Mouse (Mus musculus) hindbrain, embryonic 15.5 days (tissue): ENCODE measurements around the gene Dusp6. TPM values are rescaled to one million over a fixed set of nuclear protein-coding genes. Genes with fewer than 3 reads are reported as not detected.

Source experiments
- ATAC-seq: fragments of 200-750 bp; cut with Nextera tagmentation; 2 replicates; pipeline ENCODE4 v1.8.0; 2017; ENCODE audit warnings: low read depth, moderate number of reproducible peaks, moderate TSS enrichment; ENCODE audit not compliant: low FRiP score
- H3K27ac ChIP-seq: fragments of 300-500 bp; sonication (generic); replicated peaks from 2 replicates; pipeline ENCODE4 v1.5.1; 2015; ENCODE audit warnings: mild to moderate bottlenecking, inconsistent platforms
- H3K27me3 ChIP-seq: fragments of 300-500 bp; sonication (generic); 2 replicates; pipeline ENCODE4 v1.6.1; 2015; ENCODE audit warnings: control low read depth, inconsistent platforms
- H3K36me3 ChIP-seq: fragments of 300-500 bp; sonication (generic); 2 replicates; pipeline ENCODE4 v1.6.1; 2015; ENCODE audit warnings: control low read depth, inconsistent platforms
- H3K4me1 ChIP-seq: fragments of 300-500 bp; sonication (generic); replicated peaks from 2 replicates; pipeline ENCODE4 v1.6.1; 2015; ENCODE audit warnings: control low read depth, inconsistent platforms
- H3K4me2 ChIP-seq: fragments of 300-500 bp; sonication (generic); 2 replicates; pipeline ENCODE4 v1.6.1; 2015; ENCODE audit warnings: moderate library complexity, mild to moderate bottlenecking, inconsistent platforms
- H3K4me3 ChIP-seq: fragments of 300-500 bp; sonication (generic); 2 replicates; pipeline ENCODE4 v1.5.1; 2015; ENCODE audit warnings: mild to moderate bottlenecking, inconsistent platforms
- H3K9ac ChIP-seq: fragments of 300-500 bp; sonication (generic); 2 replicates; pipeline ENCODE4 v1.6.1; 2015; ENCODE audit warnings: inconsistent platforms
- H3K9me3 ChIP-seq: fragments of 300-500 bp; sonication (generic); 2 replicates; pipeline ENCODE4 v1.6.1; 2016; ENCODE audit warnings: control low read depth, inconsistent platforms
- WGBS: fragments of 180-500 bp; shearing (Covaris S2); methylation state at CpG from one replicate; pipeline ENCODE4 v1.1.7; 2015; 5-methylcytosine and 5-hydroxymethylcytosine counted together
- polyA plus RNA-seq: library from polyadenylated mRNA; unstranded; fragments of >200 nt; fragmentation: Nextera tagmentation; extraction: Ambion mirVana; gene quantifications from 2 replicates; pipeline ENCODE4 v1.2.1, GENCODE M21; 2015

Dusp6 gene
- polyA plus RNA-seq, 1 experiment from 2014 or later: 28.9 TPM

- ATAC-seq: no peak
- no peaks in the 10 kb centered on the region for H3K27me3 ChIP-seq
- no peak overlapping the region for H3K4me2 ChIP-seq
- no peak overlapping the region for H3K4me3 ChIP-seq
- no peak overlapping the region for H3K27ac ChIP-seq
- H3K9ac ChIP-seq: no peak overlapping the region
- H3K4me1 ChIP-seq: peaks cover 8% of the 10 kb centered on the region
- H3K9me3 ChIP-seq: no peaks in the 10 kb centered on the region
- H3K36me3 ChIP-seq: no peaks in the 10 kb centered on the region
- WGBS: 91% methylated on average over 10 of the region's 10 CpGs
Observed at GRCm38 (mm10) chr10:99255830-99256570, 7.0 kb upstream of the Dusp6 start.

DNA sequence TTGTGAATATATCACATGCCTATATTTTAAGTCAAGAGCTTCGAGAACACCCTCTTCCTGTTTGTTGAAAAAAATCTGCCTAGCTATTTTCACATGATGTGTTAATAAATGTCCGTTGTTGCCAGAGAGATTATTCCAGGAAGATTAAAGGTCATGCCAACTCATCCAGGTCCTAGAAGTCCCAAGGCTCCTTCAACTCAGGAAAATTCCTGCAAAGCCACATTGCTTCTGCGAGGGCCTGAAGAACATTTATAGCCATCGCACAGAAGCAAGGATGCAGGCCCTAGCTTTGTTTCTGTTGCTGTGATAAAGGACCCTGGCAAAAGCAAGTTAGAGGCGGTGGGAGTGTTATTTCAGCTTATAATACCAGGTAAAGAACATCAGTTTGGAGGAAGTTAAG, 5.5 kb upstream of the Dusp6 start:
- H3K4me1 ChIP-seq: peaks cover 12% of the 10 kb centered on the region
- no peaks in the 10 kb centered on the region for H3K36me3 ChIP-seq
- no peak overlapping the region for H3K9ac ChIP-seq
- ATAC-seq: no peak
- H3K9me3 ChIP-seq: no peaks in the 10 kb centered on the region
- 90% methylated on average over 5 of the region's 5 CpGs for WGBS
- H3K27me3 ChIP-seq: no peaks in the 10 kb centered on the region
- H3K27ac ChIP-seq: no peak overlapping the region
- H3K4me3 ChIP-seq: no peak overlapping the region
- H3K4me2 ChIP-seq: no peak overlapping the region

DNA sequence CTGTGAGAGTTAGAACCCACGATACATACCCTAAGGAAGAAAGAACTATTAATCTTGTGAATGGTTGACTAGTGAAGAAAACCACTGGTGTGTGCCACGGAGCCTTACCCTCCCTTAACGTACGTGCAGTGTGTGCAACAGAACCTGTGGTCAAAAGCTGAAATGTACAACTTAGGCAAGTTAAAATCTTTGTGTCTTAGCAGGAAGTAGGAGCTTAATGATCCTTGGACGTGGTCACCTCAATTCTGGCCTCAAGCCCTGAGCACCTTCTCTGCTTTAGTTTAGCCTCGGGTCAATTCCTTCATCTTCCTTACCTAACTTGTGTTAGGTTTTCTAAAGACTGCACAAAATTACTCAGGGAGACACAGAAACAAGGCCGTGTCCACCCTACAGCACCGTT, 3.2 kb upstream of the Dusp6 start:
- Histone ChIP-seq H3K27me3 (no peaks in the 10 kb centered on the region), H3K9me3 (no peaks in the 10 kb centered on the region), H3K27ac (no peak overlapping the region), H3K4me2 (no peak overlapping the region), H3K9ac (no peak overlapping the region), H3K4me3 (no peak overlapping the region), H3K36me3 (no peaks in the 10 kb centered on the region), H3K4me1 (peaks cover 21% of the 10 kb centered on the region)
- 78% methylated on average over 8 of the region's 8 CpGs for WGBS
- no peak for ATAC-seq

- no peaks in the 10 kb centered on the region for H3K27me3 ChIP-seq
- H3K4me1 ChIP-seq: peaks cover 33% of the 10 kb centered on the region
- under 1% methylated on average over 30 of the region's 30 CpGs for WGBS
Observed at GRCm38 (mm10) chr10:99261151-99261635, 1.8 kb upstream of the Dusp6 start.

GRCm38 (mm10) chr10:99261636-99262318, 1.3 kb upstream of the Dusp6 start:
- H3K27me3 ChIP-seq: no peaks in the 10 kb centered on the region
- H3K36me3 ChIP-seq: no peaks in the 10 kb centered on the region
- ATAC-seq: peak; percentile 63
- H3K9ac ChIP-seq: peak overlapping the region; percentile 78
- peak overlapping the region; percentile 86 for H3K4me2 ChIP-seq
- peak overlapping the region; percentile 60 for H3K4me3 ChIP-seq
- peaks cover 36% of the 10 kb centered on the region for H3K4me1 ChIP-seq
- under 1% methylated on average over 61 of the region's 62 CpGs for WGBS
- peak overlapping the region; percentile 92 for H3K27ac ChIP-seq
- H3K9me3 ChIP-seq: no peaks in the 10 kb centered on the region

More at GRCm38 (mm10) chr10:99261151-99261635, 1.8 kb upstream of the Dusp6 start:
- Histone ChIP-seq H3K9me3 (no peaks in the 10 kb centered on the region), H3K9ac (peak overlapping the region; percentile 78), H3K27ac (peak overlapping the region; percentile 92), H3K4me2 (peak overlapping the region; percentile 86), H3K4me3 (peak overlapping the region; percentile 60), H3K36me3 (no peaks in the 10 kb centered on the region)
- ATAC-seq: peak; percentile 2; the same call in 1 of the 2 replicates

GRCm38 (mm10) chr10:99262319-99262866, 638 bp upstream of the Dusp6 start:
- Histone ChIP-seq H3K27ac (peak overlapping the region; percentile 92), H3K9me3 (no peaks in the 10 kb centered on the region), H3K4me1 (peaks cover 36% of the 10 kb centered on the region), H3K4me3 (peak overlapping the region; percentile 60), H3K4me2 (peak overlapping the region; percentile 86), H3K27me3 (no peaks in the 10 kb centered on the region), H3K9ac (peak overlapping the region; percentile 78), H3K36me3 (no peaks in the 10 kb centered on the region)
- under 1% methylated on average over 20 of the region's 20 CpGs for WGBS
- 0 out of 2 replicates have a peak, but pooled peaks have one; percentile 8 for ATAC-seq

GRCm38 (mm10) chr10:99263419-99264221, 589 bp downstream of the Dusp6 start:
- ATAC-seq: peak; percentile 50
- Histone ChIP-seq H3K36me3 (no peaks in the 10 kb centered on the region), H3K4me3 (peak overlapping the region; percentile 60), H3K9me3 (no peaks in the 10 kb centered on the region), H3K9ac (peak overlapping the region; percentile 78), H3K27ac (peak overlapping the region; percentile 92), H3K4me2 (peak overlapping the region; percentile 86), H3K4me1 (peaks cover 47% of the 10 kb centered on the region), H3K27me3 (no peaks in the 10 kb centered on the region)
- under 1% methylated on average over 66 of the region's 66 CpGs for WGBS

DNA sequence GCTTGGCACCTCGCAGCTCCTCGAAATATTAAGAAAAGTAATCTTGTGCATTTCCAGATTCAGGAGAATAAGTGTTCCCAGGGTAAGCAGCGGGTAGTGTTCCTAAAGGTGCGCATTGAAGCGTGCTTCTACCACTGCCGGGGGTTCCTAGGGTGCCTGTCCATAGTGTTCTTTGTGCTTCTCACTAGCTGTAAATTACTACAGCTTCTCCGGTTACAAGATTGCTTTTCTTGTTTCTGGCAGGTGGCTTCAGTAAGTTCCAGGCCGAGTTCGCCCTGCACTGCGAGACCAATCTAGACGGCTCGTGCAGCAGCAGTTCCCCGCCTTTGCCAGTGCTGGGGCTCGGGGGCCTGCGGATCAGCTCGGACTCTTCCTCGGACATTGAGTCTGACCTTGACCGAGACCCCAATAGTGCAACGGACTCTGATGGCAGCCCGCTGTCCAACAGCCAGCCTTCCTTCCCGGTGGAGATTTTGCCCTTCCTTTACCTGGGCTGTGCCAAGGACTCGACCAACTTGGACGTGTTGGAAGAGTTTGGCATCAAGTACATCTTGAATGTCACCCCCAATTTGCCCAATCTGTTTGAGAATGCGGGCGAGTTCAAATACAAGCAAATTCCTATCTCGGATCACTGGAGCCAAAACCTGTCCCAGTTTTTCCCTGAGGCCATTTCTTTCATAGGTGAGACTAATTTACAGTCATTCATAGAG, 1.4 kb downstream of the Dusp6 start:
- Histone ChIP-seq H3K4me1 (peaks cover 55% of the 10 kb centered on the region), H3K36me3 (no peaks in the 10 kb centered on the region), H3K9ac (peak overlapping the region; percentile 78), H3K4me2 (peak overlapping the region; percentile 86), H3K9me3 (no peaks in the 10 kb centered on the region), H3K27me3 (no peaks in the 10 kb centered on the region), H3K4me3 (peak overlapping the region; percentile 60), H3K27ac (peak overlapping the region; percentile 92)
- WGBS: under 1% methylated on average over 26 of the region's 26 CpGs
- ATAC-seq: no peak

- no peak for ATAC-seq
- H3K4me1 ChIP-seq: peaks cover 55% of the 10 kb centered on the region
- H3K36me3 ChIP-seq: no peaks in the 10 kb centered on the region
- H3K9me3 ChIP-seq: no peaks in the 10 kb centered on the region
- peak overlapping the region; percentile 60 for H3K4me3 ChIP-seq
- H3K9ac ChIP-seq: peak overlapping the region; percentile 78
- peak overlapping the region; percentile 92 for H3K27ac ChIP-seq
- H3K27me3 ChIP-seq: no peaks in the 10 kb centered on the region
- WGBS: 4% methylated on average over 7 of the region's 7 CpGs
- peak overlapping the region; percentile 86 for H3K4me2 ChIP-seq
Observed at GRCm38 (mm10) chr10:99265011-99265694, 2.1 kb downstream of the Dusp6 start.

GRCm38 (mm10) chr10:99266025-99266424, 3.0 kb downstream of the Dusp6 start:
- Histone ChIP-seq H3K9ac (0 out of 2 replicates have a peak overlapping the region, but pooled peaks have one; percentile 5), H3K4me2 (peak overlapping the region; percentile 86), H3K27ac (peak overlapping the region; percentile 92; the same call in 1 of the 2 replicates), H3K36me3 (no peaks in the 10 kb centered on the region), H3K4me3 (peak overlapping the region; percentile 60), H3K9me3 (no peaks in the 10 kb centered on the region), H3K27me3 (0 out of 2 replicates have a peak, but pooled peaks cover 2% of the 10 kb centered on the region), H3K4me1 (peaks cover 50% of the 10 kb centered on the region)
- 37% methylated on average over 14 of the region's 14 CpGs for WGBS
- ATAC-seq: no peak
